Mouse (Mus musculus) central nervous system, embryonic 18 days (tissue): ENCODE data around the gene 1110002E22Rik. TPM values are rescaled to one million over a fixed set of nuclear protein-coding genes. Genes with fewer than 3 reads are reported as not detected.

ENCODE experiments used
- polyA plus RNA-seq: library from polyadenylated mRNA; depleted of rRNA; stranded (reverse); fragments of >200 nt; gene quantifications from 2 replicates; pipeline ENCODE4 v1.2.3, GENCODE M21; 2012; rRNA removed

The 1110002E22Rik gene
- 0.36 and 0.51 TPM in 2 replicates for polyA plus RNA-seq

GRCm38 (mm10) chr3:138064732-138065645 is at the start of gene 1110002E22Rik:
1110002E22Rik (plus strand) TSS chr3:138065052.

GRCm38 (mm10) chr3:138067288-138067687 is 2.4 kb downstream of the 1110002E22Rik start, which contains the start of gene Gm5105:
Gm5105 (minus strand) TSS chr3:138067388.

Other genes starting within 250 kb of the 1110002E22Rik start
- gene H2afz, start 200.6 kb upstream of the 1110002E22Rik start, polyA plus RNA-seq: 687 and 730 TPM in 2 replicates
- gene Dnajb14, start 197.4 kb upstream of the 1110002E22Rik start, polyA plus RNA-seq: 11.1 TPM in 2 replicates
- gene Lamtor3, start 146.5 kb upstream of the 1110002E22Rik start, polyA plus RNA-seq: 102 and 105 TPM in 2 replicates
- gene Dapp1, start 83.5 kb upstream of the 1110002E22Rik start, polyA plus RNA-seq: 2.8 TPM in 2 replicates
- 0.14 and 0.19 TPM in 2 replicates for gene Gm5105, start 2.3 kb downstream of the 1110002E22Rik start, polyA plus RNA-seq
- gene Trmt10a, start 78.4 kb downstream of the 1110002E22Rik start, polyA plus RNA-seq: 7.7 TPM in 2 replicates
- gene Mttp, start 79.9 kb downstream of the 1110002E22Rik start, polyA plus RNA-seq: 4.9 and 5.8 TPM in 2 replicates
- gene 4930579F01Rik, start 128.8 kb downstream of the 1110002E22Rik start, polyA plus RNA-seq: 0.08 TPM in 1 of 2 replicates, not detected in the other
- 0.57 and 1.1 TPM in 2 replicates for gene Adh7, start 152.7 kb downstream of the 1110002E22Rik start, polyA plus RNA-seq
- 0.98 and 1.2 TPM in 2 replicates for gene Adh1, start 195.9 kb downstream of the 1110002E22Rik start, polyA plus RNA-seq
- gene Adh6a, start 248.2 kb downstream of the 1110002E22Rik start, polyA plus RNA-seq: not detected in 2 replicates